Mouse (Mus musculus) liver, embryonic 13.5 days (tissue): ENCODE data around the gene Ceacam13. TPM values are rescaled to one million over a fixed set of nuclear protein-coding genes. Genes with fewer than 3 reads are reported as not detected.
"Not testable (repeated sequence)": the region's sequence is repeated elsewhere in the genome, so short reads cannot be mapped to it uniquely, and the experiment has no call there.

ENCODE experiments used
- ATAC-seq: fragments of 200-750 bp; cut with Nextera tagmentation; 2 replicates; pipeline ENCODE4 v1.8.0; 2017; ENCODE audit warnings: low read depth, mild to moderate bottlenecking, moderate number of reproducible peaks, moderate library complexity
- DNase-seq: peaks from one replicate; pipeline ENCODE4 v3.0.0; 2022
- H3K27ac ChIP-seq: fragments of 300-500 bp; sonication (generic); 2 replicates; pipeline ENCODE4 v1.5.1; 2015; ENCODE audit warnings: moderate library complexity, mild to moderate bottlenecking, inconsistent platforms
- H3K27me3 ChIP-seq: fragments of 300-500 bp; sonication (generic); 2 replicates; pipeline ENCODE4 v1.6.1; 2015; ENCODE audit warnings: mild to moderate bottlenecking, inconsistent platforms
- H3K36me3 ChIP-seq: fragments of 300-500 bp; sonication (generic); 2 replicates; pipeline ENCODE4 v1.6.1; 2015; ENCODE audit warnings: mild to moderate bottlenecking, inconsistent platforms
- H3K4me1 ChIP-seq: fragments of 300-500 bp; sonication (generic); replicated peaks from 2 replicates; pipeline ENCODE4 v1.6.1; 2015; ENCODE audit warnings: inconsistent platforms
- H3K4me2 ChIP-seq: fragments of 300-500 bp; sonication (generic); 2 replicates; pipeline ENCODE4 v1.6.1; 2015; ENCODE audit warnings: inconsistent platforms, mild to moderate bottlenecking, moderate library complexity
- H3K4me3 ChIP-seq: fragments of 300-500 bp; sonication (generic); replicated peaks from 2 replicates; pipeline ENCODE4 v1.5.1; 2015; ENCODE audit warnings: mild to moderate bottlenecking, inconsistent platforms
- H3K9ac ChIP-seq: fragments of 300-500 bp; sonication (generic); 2 replicates; pipeline ENCODE4 v1.6.1; 2015; ENCODE audit warnings: mild to moderate bottlenecking, inconsistent platforms
- H3K9me3 ChIP-seq: fragments of 300-500 bp; sonication (generic); replicated peaks from 2 replicates; pipeline ENCODE4 v1.6.1; 2016; ENCODE audit warnings: inconsistent platforms
- WGBS: fragments of 180-500 bp; shearing (Covaris S2); methylation state at CpG from one replicate; pipeline ENCODE4 v1.1.7; 2015; ENCODE audit not compliant: insufficient replicate concordance; 5-methylcytosine and 5-hydroxymethylcytosine counted together
- microRNA-seq: library from miRNA; unstranded; fragments of <30 nt; microRNA quantifications from one replicate; pipeline ENCODE4, GENCODE M21; 2016
- polyA plus RNA-seq: library from polyadenylated mRNA; unstranded; fragments of >200 nt; fragmentation: Nextera tagmentation; extraction: Ambion mirVana; gene quantifications from 2 replicates; pipeline ENCODE4 v1.2.1, GENCODE M21; 2015

Gene Ceacam13
- not detected in 2 replicates for polyA plus RNA-seq

- DNase-seq (no peak), ATAC-seq (no peak)
- peaks cover 7% of the 10 kb centered on the region for H3K9me3 ChIP-seq
- no peaks in the 10 kb centered on the region for H3K4me1 ChIP-seq
- no peaks in the 10 kb centered on the region for H3K27me3 ChIP-seq
- no peaks in the 10 kb centered on the region for H3K36me3 ChIP-seq
- H3K4me2 ChIP-seq, result no peak within 1 kb of the TSS
- no peak within 1 kb of the TSS for H3K4me3 ChIP-seq
- WGBS, result 48% methylated on average over 4 of the region's 4 CpGs
- H3K9ac ChIP-seq, result no peak within 1 kb of the TSS
- no peak within 1 kb of the TSS for H3K27ac ChIP-seq
These were observed at the start of gene Ceacam13 for GRCm38 (mm10) chr7:18009589-18009988. Ceacam13 (plus strand) TSS chr7:18009889.

- Histone ChIP-seq H3K36me3 (no peaks in the 10 kb centered on the region), H3K4me1 (no peaks in the 10 kb centered on the region), H3K27ac (no peak within 1 kb of the TSS), H3K4me2 (no peak within 1 kb of the TSS), H3K9ac (no peak within 1 kb of the TSS), H3K4me3 (no peak within 1 kb of the TSS), H3K27me3 (no peaks in the 10 kb centered on the region), H3K9me3 (no peaks in the 10 kb centered on the region)
- no peak for ATAC-seq
- DNase-seq, result no peak
- 48% methylated on average over 4 of the region's 4 CpGs for WGBS
These were observed 37.9 kb upstream of the Ceacam13 start, which contains the start of gene Ceacam11 for GRCm38 (mm10) chr7:17971824-17972223. Ceacam11 (plus strand) TSS chr7:17972124.

GRCm38 (mm10) chr7:18001131-18001530 lies 8.6 kb upstream of the Ceacam13 start:
- 69% methylated on average over 1 of the region's 1 CpGs for WGBS

GRCm38 (mm10) chr7:18065629-18066028 lies 55.9 kb downstream of the Ceacam13 start, which contains the start of gene Ceacam12:
Ceacam12 (plus strand) TSS chr7:18065929.
- no peak within 1 kb of the TSS for H3K4me2 ChIP-seq
- no peak for ATAC-seq
- 48% methylated on average over 1 of the region's 1 CpGs for WGBS

More at GRCm38 (mm10) chr7:18001131-18001530, 8.6 kb upstream of the Ceacam13 start:
- not testable (repeated sequence) for H3K9me3 ChIP-seq, H3K4me3 ChIP-seq, H3K9ac ChIP-seq, H3K27me3 ChIP-seq, H3K27ac ChIP-seq, DNase-seq, H3K4me1 ChIP-seq, H3K36me3 ChIP-seq, H3K4me2 ChIP-seq, ATAC-seq

More at GRCm38 (mm10) chr7:18065629-18066028, 55.9 kb downstream of the Ceacam13 start, which contains the start of gene Ceacam12:
- H3K4me1 ChIP-seq, result no peaks in the 10 kb centered on the region
- H3K27ac ChIP-seq, result no peak within 1 kb of the TSS
- no peak within 1 kb of the TSS for H3K9ac ChIP-seq
- H3K27me3 ChIP-seq, result no peaks in the 10 kb centered on the region
- no peaks in the 10 kb centered on the region for H3K36me3 ChIP-seq
- H3K9me3 ChIP-seq, result no peaks in the 10 kb centered on the region
- no peak for DNase-seq
- H3K4me3 ChIP-seq, result no peak within 1 kb of the TSS

Small RNAs within 50 kb of the gene (microRNA-seq; reads per million reads assigned to microRNA genes)
- gene Gm22414, result not detected

Other genes starting within 250 kb of the Ceacam13 start
- gene Ceacam14, start 197.3 kb upstream of the Ceacam13 start, polyA plus RNA-seq, result not detected in 2 replicates
- gene Gm5155, start 138.1 kb upstream of the Ceacam13 start, polyA plus RNA-seq, result not detected in 2 replicates
- not detected in 2 replicates for gene Ceacam11, start 37.8 kb upstream of the Ceacam13 start, polyA plus RNA-seq
- not detected in 2 replicates for gene Ceacam12, start 56.0 kb downstream of the Ceacam13 start, polyA plus RNA-seq
- gene Igfl3, start 166.6 kb downstream of the Ceacam13 start, polyA plus RNA-seq, result not detected in 2 replicates
- gene Mill1, start 235.5 kb downstream of the Ceacam13 start, polyA plus RNA-seq, result not detected in 2 replicates